Mouse (Mus musculus) lung, postnatal 0 days (tissue): Measurements from ENCODE around the gene Arsb.

Experiments
- CTCF ChIP-seq: IDR thresholded peaks from 2 replicates; pipeline ENCODE4 v1.5.1; 2016; ENCODE audit warnings: antibody characterized with exemption, mild to moderate bottlenecking
- EP300 ChIP-seq: IDR thresholded peaks from 2 replicates; pipeline ENCODE4 v1.6.1; 2016; ENCODE audit warnings: antibody characterized with exemption, mild to moderate bottlenecking, control low read depth

- TF ChIP-seq EP300 (no peak), CTCF (no peak)
Measured at GRCm38 (mm10) chr13:93793643-93794182, 22.3 kb downstream of the Arsb start.
